ENCODE assay signal across 23 mouse cellular contexts in the genomic region with DNA sequence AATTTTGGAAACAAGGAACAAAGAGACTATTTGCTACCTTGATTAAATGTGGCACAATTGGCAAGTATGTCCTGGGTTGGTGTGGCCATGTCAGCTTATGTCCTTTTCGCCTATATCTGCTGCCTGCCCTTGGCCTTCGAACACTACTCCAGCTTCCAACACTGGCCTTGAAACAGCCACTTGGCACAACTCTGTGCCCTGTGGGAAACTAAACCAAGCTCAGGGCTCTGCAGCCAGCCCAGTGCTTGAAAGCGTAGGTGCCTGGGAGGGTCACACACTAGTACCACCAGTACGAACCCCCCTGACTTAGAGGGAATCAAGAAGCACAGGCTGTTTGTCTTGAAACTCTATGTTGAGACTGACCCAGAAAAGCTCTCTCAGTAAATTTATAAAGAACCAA. TPM values are rescaled to one million over a fixed set of nuclear protein-coding genes. Genes with fewer than 3 reads are reported as not detected.
DNase-seq lines count a peak whose midpoint lies in the region; ATAC-seq and TF ChIP-seq lines count a peak whose summit lies in the region.
"Had no signal": no experiment of that assay in that cellular context is flagged by ENCODE, and none has a peak within 500 bp of the region (broad histone marks: within the 10 kb centered on the region; RNA-seq: fewer than 3 reads in every experiment).

No protein-coding gene starts in this region.

- no peak overlapping the region for H3K4me2 ChIP-seq in lung, postnatal 0 days (replicated peaks; ENCODE audit: low read depth, low read length)
- no peak overlapping the region for H3K4me2 ChIP-seq in liver, postnatal 0 days (ENCODE audit: low read depth, low read length)
- H3K4me2 ChIP-seq: limb, embryonic 15.5 days; liver, embryonic 15.5 days had no signal

- no peak overlapping the region for H3K27ac ChIP-seq in lung, postnatal 0 days (ENCODE audit: low read length)
- no peak overlapping the region for H3K27ac ChIP-seq in liver, postnatal 0 days (ENCODE audit: low read depth)
- H3K27ac ChIP-seq: heart, adult 2 months; kidney, postnatal 0 days; limb, embryonic 15.5 days; liver, embryonic 15.5 days had no signal

- H3K36me3 ChIP-seq in lung, postnatal 0 days (ENCODE audit: insufficient read depth, low read length): no peaks in the 10 kb centered on the region
- no peaks in the 10 kb centered on the region; the same call in 1 of the 2 replicates for H3K36me3 ChIP-seq in liver, postnatal 0 days (replicated peaks; ENCODE audit: insufficient read depth, low read length)
- H3K36me3 ChIP-seq: liver, embryonic 15.5 days had no signal

- DNase-seq in gastrocnemius, adult 18-20 months (ENCODE audit: low spot score): peak; percentile 42
- no peak for DNase-seq in gastrocnemius, postnatal 36 days
- peak; percentile 3 for DNase-seq in lung, postnatal 0 days (ENCODE audit: low spot score)
- DNase-seq in lung, postnatal 10 days: no peak
- peak; percentile 66 for DNase-seq in adrenal gland, adult 8-10 months
- DNase-seq in adrenal gland, postnatal 36 days: peak; percentile 70 to 79
- DNase-seq in urinary bladder, postnatal 4 days (ENCODE audit: low spot score in 2 of 2): no peak
- no peak for DNase-seq in liver, postnatal 0 days
- DNase-seq: B cell, adult 2 months; cerebellum, adult 9-11 months; embryo, embryonic 11 days; kidney, adult 18-20 months; lung, postnatal 14 days; right cerebral cortex, postnatal 4 days; thymus, postnatal 14 days had no signal

- no peak overlapping the region for H3K4me3 ChIP-seq in lung, postnatal 0 days (ENCODE audit: low read depth, low read length)
- H3K4me3 ChIP-seq in liver, postnatal 0 days (ENCODE audit: low read depth, low read length): no peak overlapping the region
- H3K4me3 ChIP-seq: heart, adult 2 months; limb, embryonic 15.5 days; liver, embryonic 15.5 days had no signal

- 94% methylated on average over 4 of the region's 4 CpGs for WGBS in lung, postnatal 0 days
- WGBS in liver, postnatal 0 days (ENCODE audit: insufficient replicate concordance): 87% methylated on average over 4 of the region's 4 CpGs

- TF ChIP-seq EP300 in lung, postnatal 0 days (IDR thresholded peaks at IDR 0.05): no peak
- no peak for TF ChIP-seq EP300 in liver, postnatal 0 days (IDR thresholded peaks at IDR 0.05; ENCODE audit: low read depth)

- H3K4me1 ChIP-seq in lung, postnatal 0 days (ENCODE audit: insufficient read depth, low read depth, low read length): peaks cover 4% of the 10 kb centered on the region; the same call in 1 of the 2 replicates
- peaks cover 13% of the 10 kb centered on the region for H3K4me1 ChIP-seq in liver, postnatal 0 days (ENCODE audit: insufficient read depth)

- no peaks in the 10 kb centered on the region for H3K9me3 ChIP-seq in lung, postnatal 0 days (ENCODE audit: low read length)
- H3K9me3 ChIP-seq in liver, postnatal 0 days (ENCODE audit: low read length): no peaks in the 10 kb centered on the region
- H3K9me3 ChIP-seq: limb, embryonic 15.5 days; liver, embryonic 15.5 days had no signal

- ATAC-seq in lung, postnatal 0 days: no peak
- ATAC-seq in liver, postnatal 0 days: no peak
- ATAC-seq: forebrain, embryonic 16.5 days; midbrain, embryonic 16.5 days had no signal

- no peak for TF ChIP-seq CTCF in lung, postnatal 0 days (IDR thresholded peaks at IDR 0.05)
- TF ChIP-seq CTCF in liver, postnatal 0 days (IDR thresholded peaks at IDR 0.05; ENCODE audit: low read depth): no peak

- intact Hi-C loops in gastrocnemius, postnatal 36 days (cut with DNase I): no loop called here

- no peak overlapping the region for H3K9ac ChIP-seq in lung, postnatal 0 days (replicated peaks; ENCODE audit: low read depth)
- no peak overlapping the region for H3K9ac ChIP-seq in liver, postnatal 0 days (replicated peaks)
- H3K9ac ChIP-seq: limb, embryonic 15.5 days; liver, embryonic 15.5 days had no signal

- no peaks in the 10 kb centered on the region for H3K27me3 ChIP-seq in lung, postnatal 0 days (replicated peaks; ENCODE audit: insufficient read depth, low read length)
- H3K27me3 ChIP-seq in liver, postnatal 0 days (ENCODE audit: insufficient read depth, low read length): no peaks in the 10 kb centered on the region
- H3K27me3 ChIP-seq: limb, embryonic 15.5 days; liver, embryonic 15.5 days had no signal

RNA-seq across cellular contexts. Expression of a gene that starts 3.0 kb away (rescaled TPM):
- total RNA-seq in gastrocnemius, adult 18-20 months (2021): 100 to 1,000 TPM in 1 of 2 experiments, 10 to 100 TPM in 1; 91.6 to 107 TPM
- total RNA-seq in gastrocnemius, postnatal 36 days (2021): 100 to 1,000 TPM in 1 of 2 experiments, 10 to 100 TPM in 1; 82.9 to 101 TPM
- polyA plus RNA-seq in lung, postnatal 0 days (2015; fragmentation: Nextera tagmentation; extraction: Ambion mirVana): 98.5 and 115 TPM in 2 replicates
- 100 to 1,000 TPM; 123 to 159 (median 148) TPM for total RNA-seq in adrenal gland, adult 8-10 months (2022)
- total RNA-seq in adrenal gland, postnatal 36 days (2021): 100 to 1,000 TPM; 121 to 164 TPM
- 28.2 and 29.3 TPM in 2 replicates for polyA plus RNA-seq in liver, postnatal 0 days (2015; fragmentation: Nextera tagmentation; extraction: Ambion mirVana)

RNA-seq across cellular contexts. Expression of a gene that starts 35.2 kb away (rescaled TPM):
- total RNA-seq in gastrocnemius, adult 18-20 months (2021): not detected
- not detected for total RNA-seq in gastrocnemius, postnatal 36 days (2021)
- 0.27 and 0.32 TPM in 2 replicates for polyA plus RNA-seq in lung, postnatal 0 days (2015; fragmentation: Nextera tagmentation; extraction: Ambion mirVana)
- under 1 TPM; 0.17 to 0.48 (median 0.35) TPM for total RNA-seq in adrenal gland, adult 8-10 months (2022)
- 1 to 10 TPM in 1 of 2 experiments, under 1 TPM in 1; 0.79 to 1.1 TPM for total RNA-seq in adrenal gland, postnatal 36 days (2021)
- polyA plus RNA-seq in liver, postnatal 0 days (2015; fragmentation: Nextera tagmentation; extraction: Ambion mirVana): not detected in 2 replicates
- total RNA-seq: heart, adult 2 months; hematopoietic stem cell, adult 5-6 weeks had no signal
- polyA plus RNA-seq: heart, adult 2 months; heart, embryonic 16.5 days; liver, embryonic 15.5 days had no signal

Comparison
In these comparisons a context has a peak if more than half of its experiments do, and no peak if none do; other contexts are left out.
1. DNase-seq: peak in gastrocnemius, adult 18-20 months (single experiment), lung, postnatal 0 days (single experiment), adrenal gland, adult 8-10 months (single experiment) and adrenal gland, postnatal 36 days (2 of 2); none in gastrocnemius, postnatal 36 days (0 of 2), lung, postnatal 10 days (single experiment), urinary bladder, postnatal 4 days (0 of 2) and liver, postnatal 0 days (single experiment).